Mouse (Mus musculus): ENCODE results near the gene Slc9a3r2. TPM values are rescaled to one million over a fixed set of nuclear protein-coding genes. Genes with fewer than 3 reads are reported as not detected.

The Slc9a3r2 gene
- total and polyA plus RNA-seq, 2 experiments from 2014 or later, result 60.6 to 91.1 TPM

DNA sequence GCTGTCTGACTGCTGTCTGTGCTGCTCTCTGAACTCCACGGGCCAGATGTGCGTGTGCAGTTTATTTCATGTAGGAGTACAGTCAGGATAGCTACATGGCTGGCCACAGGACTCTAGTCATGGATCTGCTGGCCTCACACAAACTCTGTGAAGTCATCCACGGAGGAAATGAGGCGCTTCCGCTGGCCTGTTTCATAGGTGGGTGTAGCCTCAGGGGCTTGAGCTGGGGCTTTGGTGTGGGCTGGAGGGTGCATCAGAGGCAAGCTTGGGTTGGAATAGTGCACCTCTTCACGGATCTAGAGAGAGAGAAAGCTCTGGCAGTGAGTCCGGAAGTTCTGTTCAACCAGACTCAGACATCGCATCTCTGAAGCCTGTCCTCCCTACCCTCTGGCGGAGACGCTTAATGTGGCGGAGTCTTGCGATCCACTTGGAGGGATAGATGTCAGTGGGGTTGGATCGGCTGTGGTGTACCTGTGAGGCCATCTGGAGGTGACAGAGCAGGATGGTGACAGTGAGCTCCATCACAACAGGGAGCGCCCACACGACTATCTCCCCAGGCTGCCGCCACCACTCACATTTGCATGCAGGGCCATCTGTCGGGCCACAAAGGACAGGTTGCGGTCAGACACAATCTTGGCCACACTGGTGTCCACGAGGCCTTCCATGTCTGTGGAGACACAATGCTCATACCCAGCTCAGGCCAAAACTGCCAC lies 53.5 kb downstream of the Slc9a3r2 start:
- H3K9me3 ChIP-seq (ENCODE audit: low read length), result no peaks in the 10 kb centered on the region
- H3K4me1 ChIP-seq (ENCODE audit: insufficient read depth, low read length), result no peaks in the 10 kb centered on the region
- ATAC-seq (no peak), DNase-seq (ENCODE audit: low spot score) (no peak)
- peaks cover 87% of the 10 kb centered on the region for H3K36me3 ChIP-seq (ENCODE audit: insufficient read depth, low read length)
- H3K4me2 ChIP-seq (ENCODE audit: low read depth, low read length), result no peak overlapping the region
- H3K9ac ChIP-seq (replicated peaks; ENCODE audit: low read length), result no peak overlapping the region
- H3K27ac ChIP-seq, result 0 out of 2 replicates have a peak overlapping the region, but pooled peaks have one; percentile 20
- TF ChIP-seq CTCF (IDR thresholded peaks at IDR 0.05; ENCODE audit: low read depth), result no peak
- H3K4me3 ChIP-seq (ENCODE audit: low read length), result no peak overlapping the region
- no peaks in the 10 kb centered on the region for H3K27me3 ChIP-seq (ENCODE audit: insufficient read depth, low read length)
- WGBS, result 79% methylated on average over 19 of the region's 19 CpGs

DNA sequence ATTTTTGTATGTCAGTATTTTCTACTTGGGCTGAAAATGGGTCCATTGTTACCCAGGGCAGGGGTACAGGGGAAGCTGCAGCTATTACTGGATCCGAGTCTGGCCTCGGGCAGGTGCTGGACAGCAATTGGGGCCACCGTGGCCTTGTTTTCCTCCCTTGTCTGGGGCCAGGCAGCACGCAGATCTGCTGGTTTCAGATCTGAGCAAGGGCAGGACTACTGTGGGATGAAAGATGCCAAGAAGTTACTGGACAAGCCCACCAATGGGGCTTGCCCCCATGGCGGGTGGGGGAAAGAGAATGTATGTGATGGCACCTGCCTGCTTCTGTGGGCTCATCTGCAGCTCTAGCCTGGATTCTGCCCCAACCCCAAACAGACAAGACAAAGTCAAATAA lies 54.1 kb downstream of the Slc9a3r2 start:
- Histone ChIP-seq H3K4me2 (ENCODE audit: low read depth, low read length) (no peak overlapping the region), H3K9ac (replicated peaks; ENCODE audit: low read length) (no peak overlapping the region), H3K4me3 (ENCODE audit: low read length) (no peak overlapping the region), H3K27ac (peak overlapping the region; percentile 20; the same call in 1 of the 2 replicates), H3K27me3 (ENCODE audit: insufficient read depth, low read length) (no peaks in the 10 kb centered on the region), H3K36me3 (ENCODE audit: insufficient read depth, low read length) (peaks cover 87% of the 10 kb centered on the region), H3K9me3 (ENCODE audit: low read length) (no peaks in the 10 kb centered on the region), H3K4me1 (ENCODE audit: insufficient read depth, low read length) (no peaks in the 10 kb centered on the region)
- DNase-seq (ENCODE audit: low spot score), result no peak
- no peak for ATAC-seq
- no peak for TF ChIP-seq CTCF (IDR thresholded peaks at IDR 0.05; ENCODE audit: low read depth)
- 83% methylated on average over 5 of the region's 5 CpGs for WGBS

DNA sequence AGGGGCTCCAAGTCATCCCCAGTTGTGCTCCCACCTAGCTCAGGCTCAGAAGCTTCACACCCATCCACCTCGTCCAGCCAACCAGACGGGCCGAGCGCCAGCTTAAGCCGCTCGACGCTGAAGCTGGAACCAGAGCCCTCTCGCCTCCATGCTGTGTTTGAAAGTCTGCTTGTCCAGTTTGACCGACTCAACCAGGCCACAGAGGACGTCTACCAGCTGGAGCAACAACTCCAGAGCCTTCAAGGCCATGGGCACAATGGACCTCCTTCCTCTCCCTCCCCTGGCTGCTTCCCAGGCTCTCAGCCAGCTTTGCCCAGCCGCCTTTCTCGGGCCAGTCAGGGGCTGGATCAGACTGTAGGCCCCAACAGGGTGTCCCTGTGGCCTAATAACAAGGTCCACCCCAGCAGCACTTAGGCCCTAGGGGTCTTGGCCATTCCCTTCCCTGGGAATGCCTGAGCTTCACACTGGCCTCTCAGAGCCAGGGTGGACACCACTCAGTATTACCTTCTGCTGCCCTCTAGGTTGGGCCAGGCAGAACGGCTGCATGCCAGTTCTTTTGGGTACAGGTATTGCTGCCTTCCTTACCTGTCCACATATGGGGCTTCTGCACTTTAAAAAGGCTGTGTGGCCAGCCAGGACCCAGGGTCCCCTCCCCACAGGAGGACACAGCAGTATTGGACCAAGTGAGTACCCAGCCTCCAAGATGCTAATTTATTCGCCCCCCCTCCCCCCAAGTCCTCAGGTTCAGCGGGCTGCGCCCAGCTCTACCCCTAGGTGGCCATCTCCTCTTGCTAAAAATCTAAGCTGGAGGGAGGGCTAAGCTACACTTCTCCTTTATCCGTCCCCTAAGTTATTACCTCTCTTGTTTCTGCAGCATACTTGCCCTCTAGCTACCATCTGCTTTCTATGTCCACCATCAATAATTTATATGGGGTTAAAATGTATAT lies 54.7 kb downstream of the Slc9a3r2 start:
- peak; percentile 50; the same call in 1 of the 2 replicates for ATAC-seq

DNA sequence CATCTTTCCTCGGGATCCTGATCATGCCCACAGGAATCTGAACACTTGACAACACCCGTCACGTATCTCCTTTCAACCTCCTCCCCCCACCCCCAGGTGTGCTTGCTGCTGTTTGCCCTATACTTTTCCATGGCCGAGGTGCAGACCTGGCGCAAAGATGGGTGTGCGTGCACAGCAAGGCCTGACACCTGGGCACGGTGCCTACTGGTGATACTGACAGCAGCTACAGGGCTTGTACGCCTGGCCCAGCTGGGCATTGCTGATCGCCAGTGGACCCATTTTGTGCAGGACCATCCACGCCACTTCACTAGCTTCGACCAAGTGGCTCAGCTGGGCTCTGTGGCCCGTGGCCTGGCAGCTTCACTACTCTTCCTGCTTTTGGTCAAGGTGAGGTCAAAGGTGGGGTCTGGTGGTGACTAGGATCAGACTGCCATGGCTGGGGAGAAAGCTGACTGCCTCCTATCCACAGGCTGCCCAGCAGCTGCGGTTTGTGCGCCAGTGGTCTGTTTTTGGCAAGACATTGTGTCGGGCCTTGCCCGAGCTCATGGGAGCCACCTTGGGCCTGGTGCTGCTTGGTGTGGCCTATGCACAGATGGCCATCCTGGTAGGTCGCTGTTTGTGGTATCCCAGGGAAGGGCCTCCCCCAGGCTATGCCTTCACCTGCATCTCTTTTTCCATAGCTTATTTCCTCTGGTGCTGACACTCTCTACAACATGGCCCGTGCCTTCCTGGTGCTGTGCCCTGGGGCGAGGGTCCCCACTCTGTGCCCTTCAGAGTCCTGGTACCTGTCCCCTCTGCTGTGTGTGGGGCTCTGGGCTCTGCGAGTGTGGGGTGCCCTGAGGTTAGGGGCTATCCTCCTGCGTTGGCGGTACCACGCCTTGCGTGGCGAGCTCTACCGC lies 55.9 kb downstream of the Slc9a3r2 start:
- no peak overlapping the region; the same call in 1 of the 2 replicates for H3K27ac ChIP-seq
- TF ChIP-seq CTCF (IDR thresholded peaks at IDR 0.05; ENCODE audit: low read depth), result no peak

More for the DNA sequence above, 54.7 kb downstream of the Slc9a3r2 start:
- peak; percentile 33 for DNase-seq (ENCODE audit: low spot score)
- peaks cover 89% of the 10 kb centered on the region for H3K36me3 ChIP-seq (ENCODE audit: insufficient read depth, low read length)
- WGBS, result 58% methylated on average over 17 of the region's 17 CpGs
- H3K4me1 ChIP-seq (ENCODE audit: insufficient read depth, low read length), result no peaks in the 10 kb centered on the region
- no peak overlapping the region for H3K4me3 ChIP-seq (ENCODE audit: low read length)
- no peaks in the 10 kb centered on the region for H3K27me3 ChIP-seq (ENCODE audit: insufficient read depth, low read length)
- H3K9ac ChIP-seq (replicated peaks; ENCODE audit: low read length), result no peak overlapping the region
- no peaks in the 10 kb centered on the region for H3K9me3 ChIP-seq (ENCODE audit: low read length)
- no peak overlapping the region for H3K4me2 ChIP-seq (ENCODE audit: low read depth, low read length)
- peak; percentile 51 for TF ChIP-seq CTCF (IDR thresholded peaks at IDR 0.05; ENCODE audit: low read depth)
- H3K27ac ChIP-seq, result peak overlapping the region; percentile 45

DNA sequence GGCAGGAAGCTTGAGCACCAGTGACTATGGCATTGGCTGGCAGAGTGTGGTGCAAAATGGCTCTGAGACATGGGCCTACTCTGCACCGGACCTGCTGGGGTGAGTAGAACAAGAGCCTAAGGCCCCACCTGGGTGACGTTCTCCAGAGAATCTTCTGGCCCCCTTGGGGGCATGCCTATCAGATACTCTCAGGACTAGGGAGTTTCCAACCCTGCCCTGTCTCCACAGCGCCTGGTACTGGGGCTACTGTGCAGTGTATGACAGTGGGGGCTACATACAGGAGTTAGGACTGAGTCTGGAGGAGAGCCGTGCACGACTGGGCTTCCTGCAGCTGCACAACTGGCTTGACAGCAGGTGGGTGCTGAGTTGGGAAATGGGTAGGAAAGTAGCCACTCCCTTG lies 56.9 kb downstream of the Slc9a3r2 start:
- Histone ChIP-seq H3K4me3 (ENCODE audit: low read length) (no peak overlapping the region), H3K4me1 (ENCODE audit: insufficient read depth, low read length) (no peaks in the 10 kb centered on the region), H3K4me2 (ENCODE audit: low read depth, low read length) (no peak overlapping the region), H3K9me3 (ENCODE audit: low read length) (no peaks in the 10 kb centered on the region), H3K36me3 (ENCODE audit: insufficient read depth, low read length) (peaks cover 84% of the 10 kb centered on the region), H3K27ac (no peak overlapping the region), H3K27me3 (ENCODE audit: insufficient read depth, low read length) (no peaks in the 10 kb centered on the region), H3K9ac (replicated peaks; ENCODE audit: low read length) (no peak overlapping the region)
- TF ChIP-seq CTCF (IDR thresholded peaks at IDR 0.05; ENCODE audit: low read depth), result no peak
- 89% methylated on average over 5 of the region's 5 CpGs for WGBS
- ATAC-seq (no peak), DNase-seq (ENCODE audit: low spot score) (no peak)

More for the DNA sequence above, 55.9 kb downstream of the Slc9a3r2 start:
- H3K4me1 ChIP-seq (ENCODE audit: insufficient read depth, low read length), result no peaks in the 10 kb centered on the region
- no peak overlapping the region for H3K9ac ChIP-seq (replicated peaks; ENCODE audit: low read length)
- no peak overlapping the region for H3K4me3 ChIP-seq (ENCODE audit: low read length)
- no peak overlapping the region for H3K4me2 ChIP-seq (ENCODE audit: low read depth, low read length)
- no peaks in the 10 kb centered on the region for H3K9me3 ChIP-seq (ENCODE audit: low read length)
- H3K36me3 ChIP-seq (ENCODE audit: insufficient read depth, low read length), result peaks cover 92% of the 10 kb centered on the region
- ATAC-seq (no peak), DNase-seq (ENCODE audit: low spot score) (no peak)
- WGBS, result 91% methylated on average over 26 of the region's 26 CpGs
- H3K27me3 ChIP-seq (ENCODE audit: insufficient read depth, low read length), result no peaks in the 10 kb centered on the region

DNA sequence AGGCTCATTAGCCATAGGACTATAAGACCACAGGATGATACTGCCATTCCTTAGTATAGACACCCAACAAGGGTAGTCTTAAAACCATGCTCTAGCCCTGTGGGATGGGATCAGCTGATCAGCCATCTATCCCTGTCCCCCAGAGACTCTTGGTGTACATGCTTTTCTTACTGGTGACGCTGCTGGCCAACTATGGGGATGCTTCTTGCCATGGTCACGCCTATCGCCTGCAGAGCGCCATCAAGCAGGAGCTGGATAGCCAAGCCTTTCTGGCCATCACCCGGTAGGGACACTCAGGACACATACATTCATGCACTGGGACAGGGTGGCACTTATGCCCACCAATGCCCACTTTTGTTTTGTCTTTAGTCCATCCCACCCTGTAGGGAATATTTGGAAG lies 58.4 kb downstream of the Slc9a3r2 start:
- Histone ChIP-seq H3K4me3 (ENCODE audit: low read length) (no peak overlapping the region), H3K27me3 (ENCODE audit: insufficient read depth, low read length) (no peaks in the 10 kb centered on the region), H3K9ac (replicated peaks; ENCODE audit: low read length) (no peak overlapping the region), H3K4me2 (ENCODE audit: low read depth, low read length) (no peak overlapping the region), H3K9me3 (ENCODE audit: low read length) (no peaks in the 10 kb centered on the region), H3K36me3 (ENCODE audit: insufficient read depth, low read length) (peaks cover 85% of the 10 kb centered on the region), H3K4me1 (ENCODE audit: insufficient read depth, low read length) (no peaks in the 10 kb centered on the region), H3K27ac (no peak overlapping the region)
- 92% methylated on average over 5 of the region's 5 CpGs for WGBS
- ATAC-seq (no peak), DNase-seq (ENCODE audit: low spot score) (no peak)
- no peak for TF ChIP-seq CTCF (IDR thresholded peaks at IDR 0.05; ENCODE audit: low read depth)

All from hindbrain, postnatal 0 days (tissue).